Mouse (Mus musculus) intestine, embryonic 14.5 days (tissue): ENCODE results near the gene Abhd17b. TPM values are rescaled to one million over a fixed set of nuclear protein-coding genes. Genes with fewer than 3 reads are reported as not detected.

Source experiments
- ATAC-seq: fragments of 200-750 bp; cut with Nextera tagmentation; replicated peaks from 2 replicates; pipeline ENCODE4 v1.8.0; 2017; ENCODE audit warnings: low read depth, moderate number of reproducible peaks, moderate TSS enrichment, moderate library complexity; ENCODE audit not compliant: low FRiP score, low TSS enrichment
- DNase-seq: peaks from one replicate; pipeline ENCODE4 v3.0.0-alpha.2; 2018; ENCODE audit warnings: low spot score
- H3K27ac ChIP-seq: fragments of 300-500 bp; sonication (generic); 2 replicates; pipeline ENCODE4 v1.5.1; 2014; ENCODE audit warnings: low read depth, mild to moderate bottlenecking, control low read depth
- H3K27me3 ChIP-seq: fragments of 300-500 bp; sonication (generic); replicated peaks from 2 replicates; pipeline ENCODE4 v1.6.1; 2014; ENCODE audit warnings: low read length, control low read depth; ENCODE audit not compliant: control insufficient read depth, insufficient read depth
- H3K36me3 ChIP-seq: fragments of 300-500 bp; sonication (generic); 2 replicates; pipeline ENCODE4 v1.6.1; 2014; ENCODE audit warnings: low read length, control low read depth; ENCODE audit not compliant: control insufficient read depth, insufficient read depth
- H3K4me1 ChIP-seq: fragments of 300-500 bp; sonication (generic); replicated peaks from 2 replicates; pipeline ENCODE4 v1.6.1; 2014; ENCODE audit warnings: low read length, control low read depth, mixed read lengths; ENCODE audit not compliant: control insufficient read depth, insufficient read depth
- H3K4me2 ChIP-seq: fragments of 300-500 bp; sonication (generic); 2 replicates; pipeline ENCODE4 v1.6.1; 2014; ENCODE audit warnings: low read length
- H3K4me3 ChIP-seq: fragments of 300-500 bp; sonication (generic); 2 replicates; pipeline ENCODE4 v1.5.1; 2014; ENCODE audit warnings: low read depth, low read length, control low read depth, mixed read lengths
- H3K9ac ChIP-seq: fragments of 300-500 bp; sonication (generic); 2 replicates; pipeline ENCODE4 v1.6.1; 2014; ENCODE audit warnings: mild to moderate bottlenecking, low read length
- H3K9me3 ChIP-seq: fragments of 300-500 bp; sonication (generic); 2 replicates; pipeline ENCODE4 v1.6.1; 2016; ENCODE audit warnings: low read length, control low read depth; ENCODE audit not compliant: control insufficient read depth
- WGBS: fragments of 180-500 bp; shearing (Covaris S2); extraction: QIAGEN DNeasy Blood & Tissue Kit; methylation state at CpG from one replicate; pipeline ENCODE4 v1.1.7; 2014; 5-methylcytosine and 5-hydroxymethylcytosine counted together
- polyA plus RNA-seq: library from polyadenylated mRNA; unstranded; fragments of >200 nt; fragmentation: Nextera tagmentation; extraction: Ambion mirVana; gene quantifications from 2 replicates; pipeline ENCODE4 v1.2.1, GENCODE M21; 2014

Gene Abhd17b
- polyA plus RNA-seq, 1 experiment from 2014 or later, result 28.2 TPM

DNA sequence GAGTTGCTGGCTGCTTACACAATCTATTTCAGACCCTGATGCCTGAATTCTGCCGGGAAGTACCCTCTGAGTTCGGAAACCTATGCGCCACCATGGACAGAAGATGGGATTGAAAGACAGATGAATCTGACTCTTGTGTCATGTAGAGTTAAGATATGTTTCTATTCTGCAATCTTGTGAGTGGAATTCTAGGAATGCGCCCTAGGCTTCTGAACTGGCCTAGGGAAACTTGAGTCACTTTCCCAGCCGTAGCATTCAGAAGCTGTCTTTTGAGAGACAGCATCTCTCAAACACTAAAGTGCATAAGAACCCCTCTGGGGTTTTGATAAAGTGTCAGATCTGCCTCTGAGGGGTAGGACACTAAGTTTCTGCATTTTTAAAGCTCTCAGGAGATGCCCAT lies 78.9 kb downstream of the Abhd17b start:
- Histone ChIP-seq H3K9me3 (no peaks in the 10 kb centered on the region), H3K9ac (no peak overlapping the region), H3K27me3 (no peaks in the 10 kb centered on the region), H3K4me2 (no peak overlapping the region), H3K27ac (no peak overlapping the region), H3K4me3 (no peak overlapping the region), H3K4me1 (no peaks in the 10 kb centered on the region; the same call in 1 of the 2 replicates), H3K36me3 (no peaks in the 10 kb centered on the region)
- 80% methylated on average over 5 of the region's 5 CpGs for WGBS
- ATAC-seq (no peak), DNase-seq (no peak)

GRCm38 (mm10) chr19:21733176-21733575 lies 80.2 kb downstream of the Abhd17b start:
- Histone ChIP-seq H3K9me3 (no peaks in the 10 kb centered on the region), H3K4me2 (no peak overlapping the region)

DNA sequence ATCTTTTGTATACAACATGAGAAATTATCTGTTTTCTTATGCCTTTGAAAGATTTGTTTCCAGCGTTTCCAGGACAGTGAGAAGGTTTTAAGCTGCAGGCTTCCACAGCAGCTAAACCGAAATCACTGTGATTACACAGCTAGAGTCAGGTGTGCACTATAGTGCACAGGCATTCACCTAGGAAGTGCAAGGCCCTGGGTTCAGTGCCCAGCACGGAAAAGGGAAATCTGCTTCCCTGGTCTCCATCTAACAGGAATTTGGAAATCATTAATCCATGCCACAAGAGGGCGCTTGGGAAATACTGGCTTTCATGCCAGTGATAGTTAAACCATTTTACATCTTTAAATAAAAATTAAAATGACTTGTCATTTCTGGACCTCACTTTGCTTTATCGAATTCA lies 81.1 kb downstream of the Abhd17b start:
- H3K9ac ChIP-seq, result no peak overlapping the region
- H3K36me3 ChIP-seq, result no peaks in the 10 kb centered on the region
- no peak overlapping the region for H3K4me2 ChIP-seq
- H3K4me1 ChIP-seq, result peaks cover 9% of the 10 kb centered on the region; the same call in 1 of the 2 replicates
- H3K4me3 ChIP-seq, result no peak overlapping the region
- H3K27me3 ChIP-seq, result no peaks in the 10 kb centered on the region
- WGBS, result 37% methylated on average over 5 of the region's 5 CpGs
- no peak overlapping the region for H3K27ac ChIP-seq
- H3K9me3 ChIP-seq, result no peaks in the 10 kb centered on the region
- ATAC-seq, result no peak
- DNase-seq, result no peak

More at GRCm38 (mm10) chr19:21733176-21733575, 80.2 kb downstream of the Abhd17b start:
- WGBS, result 93% methylated on average over 2 of the region's 2 CpGs
- Histone ChIP-seq H3K27ac (no peak overlapping the region), H3K4me3 (no peak overlapping the region), H3K27me3 (no peaks in the 10 kb centered on the region), H3K9ac (no peak overlapping the region), H3K36me3 (no peaks in the 10 kb centered on the region), H3K4me1 (peaks cover 4% of the 10 kb centered on the region; the same call in 1 of the 2 replicates)
- DNase-seq, result no peak
- ATAC-seq, result no peak

Other genes starting within 250 kb of the Abhd17b start
- 0.23 and 0.57 TPM in 2 replicates for gene Gda, start 179.7 kb upstream of the Abhd17b start, polyA plus RNA-seq
- gene 1110059E24Rik, start 209 bp upstream of the Abhd17b start, polyA plus RNA-seq, result 66.1 and 68.5 TPM in 2 replicates
- 14.8 and 16.9 TPM in 2 replicates for gene Cemip2, start 125.2 kb downstream of the Abhd17b start, polyA plus RNA-seq